Mouse (Mus musculus): ENCODE measurements around the gene Ankrd49.
A peak's percentile ranks its signal among the peaks of the same experiment; 100 is the strongest.

Gene Ankrd49

DNA sequence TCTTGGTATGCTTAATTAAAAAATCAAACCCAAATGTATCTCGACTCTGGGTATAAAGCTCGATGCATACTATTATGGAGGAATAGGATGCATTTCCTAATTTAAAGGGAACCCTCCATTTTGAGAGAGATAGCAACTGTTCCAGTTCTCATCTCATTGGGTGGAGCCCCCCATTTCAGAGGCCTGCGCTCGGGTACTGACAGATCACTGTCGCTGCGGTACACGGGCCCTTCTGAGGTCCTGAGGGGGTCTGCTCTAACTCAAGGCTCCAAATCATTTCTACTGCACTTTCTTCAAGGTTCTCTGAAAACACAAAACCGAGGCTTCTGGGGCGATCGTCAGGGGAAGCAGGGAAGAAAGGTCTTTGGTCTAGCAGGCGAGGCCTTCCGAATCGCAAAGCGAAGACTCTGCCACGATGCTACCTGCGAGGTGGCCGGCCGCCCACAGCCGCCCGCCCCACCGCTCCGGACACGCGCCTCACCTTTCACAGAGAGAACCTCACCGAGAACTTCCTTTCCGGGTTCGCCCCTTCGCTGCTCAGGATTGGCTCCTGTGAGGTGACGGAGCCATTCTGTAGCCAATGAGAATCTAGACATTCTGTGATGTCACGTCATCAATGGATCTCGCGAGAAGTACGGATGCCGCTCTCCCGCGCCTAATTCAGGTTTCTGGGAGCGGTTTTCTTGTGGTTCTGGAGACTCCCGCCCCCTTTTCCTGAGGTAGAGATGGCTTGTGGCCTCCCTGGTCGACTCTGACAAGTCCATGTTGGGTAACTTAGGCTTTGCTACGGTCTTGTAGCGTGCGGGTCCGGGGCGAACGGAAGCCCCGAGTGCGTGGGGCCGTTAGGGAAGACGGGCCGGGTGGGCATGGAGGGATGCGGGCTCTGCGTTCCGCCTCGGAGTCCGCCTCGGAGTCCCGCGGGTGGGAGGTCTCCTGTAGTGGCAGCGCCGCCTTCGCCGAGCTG, at the start of gene Ankrd49, which contains the start of gene Mre11a:
Gene Ankrd49, minus strand, starts transcription at position 818 of the 964 bp plus-strand sequence.
Gene Mre11a, plus strand, starts transcription at position 616 of the 964 bp plus-strand sequence.
- DNase-seq (ENCODE audit: low read depth, low spot score) = peak; percentile 98

- peak; percentile 36 for DNase-seq (ENCODE audit: low read depth, low spot score)
Measured at GRCm38 (mm10) chr9:14832046-14832445, 47.4 kb upstream of the Ankrd49 start.

GRCm38 (mm10) chr9:14827875-14828274, 43.2 kb upstream of the Ankrd49 start:
- DNase-seq (ENCODE audit: low read depth, low spot score) = peak; percentile 55

- DNase-seq (ENCODE audit: low read depth, low spot score) = no peak
Measured at GRCm38 (mm10) chr9:14824840-14825239, 40.2 kb upstream of the Ankrd49 start.

- DNase-seq (ENCODE audit: low read depth, low spot score) = no peak
Measured at GRCm38 (mm10) chr9:14821396-14821795, 36.7 kb upstream of the Ankrd49 start.

GRCm38 (mm10) chr9:14810111-14810510, 25.5 kb upstream of the Ankrd49 start:
- DNase-seq (ENCODE audit: low read depth, low spot score) = peak; percentile 72

GRCm38 (mm10) chr9:14806786-14807185, 22.1 kb upstream of the Ankrd49 start:
- no peak for DNase-seq (ENCODE audit: low read depth, low spot score)

- DNase-seq (ENCODE audit: low read depth, low spot score) = no peak
Measured at GRCm38 (mm10) chr9:14805714-14806113, 21.1 kb upstream of the Ankrd49 start.

- DNase-seq (ENCODE audit: low read depth, low spot score) = no peak
Measured at GRCm38 (mm10) chr9:14787356-14787755, 2.7 kb upstream of the Ankrd49 start.

GRCm38 (mm10) chr9:14778341-14778740, 6.3 kb downstream of the Ankrd49 start:
- DNase-seq (ENCODE audit: low read depth, low spot score) = no peak

DNA sequence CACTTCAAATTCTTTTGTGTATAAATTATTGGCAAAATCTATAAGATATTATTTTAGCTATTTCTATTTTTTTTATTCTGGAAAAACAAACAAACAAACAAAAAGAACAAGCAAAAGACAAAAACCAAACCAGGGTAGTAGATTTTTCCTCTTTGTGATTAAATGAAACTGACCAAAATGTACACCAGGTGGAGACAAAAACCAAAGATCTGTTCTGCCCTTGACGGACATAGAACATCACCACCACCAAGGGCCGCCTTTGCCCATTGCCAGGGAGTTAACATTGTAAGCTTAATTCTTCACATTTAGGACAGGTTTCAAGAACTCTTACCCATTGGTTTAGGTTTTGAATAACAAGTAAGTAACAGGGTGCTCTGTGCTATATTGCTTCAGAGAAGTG, 10.8 kb downstream of the Ankrd49 start:
- DNase-seq (ENCODE audit: low read depth, low spot score) = peak; percentile 27

- DNase-seq (ENCODE audit: low read depth, low spot score) = no peak
Measured at GRCm38 (mm10) chr9:14772074-14772473, 12.6 kb downstream of the Ankrd49 start.

GRCm38 (mm10) chr9:14770803-14771471, 13.7 kb downstream of the Ankrd49 start, which contains the start of gene 1700012B09Rik:
1700012B09Rik (minus strand) TSS chr9:14771030.
- no peak for DNase-seq (ENCODE audit: low read depth, low spot score)

DNA sequence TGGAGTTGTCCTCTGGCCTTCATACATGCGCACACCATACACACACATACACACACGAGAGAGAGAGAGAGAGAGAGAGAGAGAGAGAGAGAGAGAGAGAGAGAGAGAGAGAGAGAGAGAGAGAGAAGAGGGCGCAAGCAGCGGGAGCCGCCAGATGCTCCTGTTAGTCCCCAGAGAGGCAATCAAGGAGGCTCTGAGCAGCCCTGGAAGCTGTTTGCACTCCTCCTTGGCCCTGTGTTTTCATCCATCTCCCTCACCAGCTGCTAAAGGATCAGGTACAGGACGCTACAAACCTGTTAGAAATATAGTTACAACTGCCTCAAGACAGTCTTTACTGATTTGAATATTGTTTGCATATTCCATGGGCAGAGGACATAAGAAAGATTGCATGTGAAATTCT, 14.8 kb downstream of the Ankrd49 start:
- DNase-seq (ENCODE audit: low read depth, low spot score) = no peak

DNA sequence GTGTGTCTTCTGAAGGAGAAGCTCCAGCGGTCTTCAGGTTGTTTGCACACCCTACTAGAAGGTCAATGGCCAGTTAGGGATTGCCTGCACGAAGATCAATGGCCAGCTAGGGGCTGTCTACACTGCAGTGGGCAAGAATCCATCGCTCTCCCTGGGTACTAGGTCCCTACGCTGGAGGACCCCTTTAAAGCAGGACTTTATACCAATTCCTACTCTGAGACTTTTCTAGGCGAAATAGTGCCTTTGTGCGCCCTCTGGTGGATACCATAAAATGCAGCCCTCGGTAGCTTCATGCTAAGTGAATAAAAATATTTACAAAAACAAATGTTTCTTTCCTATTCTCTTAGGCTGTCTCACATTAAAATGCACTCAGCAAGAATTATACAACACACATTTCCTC, 19.9 kb downstream of the Ankrd49 start:
- DNase-seq (ENCODE audit: low read depth, low spot score) = peak; percentile 44

DNA sequence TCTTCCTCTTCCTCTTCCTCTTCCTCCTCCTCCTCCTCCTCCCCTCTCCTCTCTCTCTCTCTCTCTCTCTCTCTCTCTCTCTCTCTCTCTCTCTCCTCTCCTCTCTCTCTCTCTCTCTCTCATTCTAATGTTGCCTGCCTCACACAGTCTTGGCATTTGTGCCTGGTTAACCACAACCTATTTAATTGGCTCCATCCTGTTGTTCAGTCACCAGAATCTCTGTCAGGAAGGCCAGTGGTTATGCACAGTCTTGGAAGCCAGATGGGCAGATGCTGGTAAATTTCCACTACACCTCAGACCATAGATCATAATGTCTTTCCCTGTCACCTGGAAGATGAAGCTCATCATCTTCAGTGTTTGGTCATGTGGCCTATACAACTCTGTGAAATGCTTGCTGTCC, 25.4 kb downstream of the Ankrd49 start:
- DNase-seq (ENCODE audit: low read depth, low spot score) = no peak

GRCm38 (mm10) chr9:14758590-14758989, 26.1 kb downstream of the Ankrd49 start:
- DNase-seq (ENCODE audit: low read depth, low spot score) = no peak

- DNase-seq (ENCODE audit: low read depth, low spot score) = no peak
Measured at GRCm38 (mm10) chr9:14754469-14754868, 30.2 kb downstream of the Ankrd49 start.

- no peak for DNase-seq (ENCODE audit: low read depth, low spot score)
Measured at GRCm38 (mm10) chr9:14753947-14754346, 30.7 kb downstream of the Ankrd49 start.

- DNase-seq (ENCODE audit: low read depth, low spot score) = no peak
Measured at GRCm38 (mm10) chr9:14752001-14752522, 32.6 kb downstream of the Ankrd49 start, which contains the start of gene Fut4. Fut4 (minus strand) TSS chr9:14752393.

- DNase-seq (ENCODE audit: low read depth, low spot score) = no peak
Measured at GRCm38 (mm10) chr9:14751503-14752000, 33.1 kb downstream of the Ankrd49 start.

All from brain, adult 2 months (tissue).